Mouse (Mus musculus) granulocyte monocyte progenitor cell, adult 5-6 weeks (primary cell): ENCODE data around the gene Rhod. TPM values are rescaled to one million over a fixed set of nuclear protein-coding genes. Genes with fewer than 3 reads are reported as not detected.
A peak's percentile ranks its signal among the peaks of the same experiment; 100 is the strongest.

ENCODE experiments used
- ATAC-seq: replicated peaks from 2 replicates; pipeline ENCODE4 v1.8.0; 2016; ENCODE audit warnings: mild to moderate bottlenecking, moderate TSS enrichment, inconsistent platforms; ENCODE audit not compliant: poor library complexity, severe bottlenecking
- total RNA-seq, 2 experiments: library from RNA; stranded (forward) in 1 of 2; stranded (reverse) in 1 of 2; fragments of 200-712, 200-1000 nt in 1 of 2; fragments of >200 nt in 1 of 2; fragmentation: Nextera tagmentation in 1 of 2; gene quantifications; 2 replicates each; pipeline ENCODE4 v1.2.3; 2014 to 2017

Gene Rhod
- total RNA-seq, 2 experiments from 2014 or later, result 0.28 TPM; not detected in 1

DNA sequence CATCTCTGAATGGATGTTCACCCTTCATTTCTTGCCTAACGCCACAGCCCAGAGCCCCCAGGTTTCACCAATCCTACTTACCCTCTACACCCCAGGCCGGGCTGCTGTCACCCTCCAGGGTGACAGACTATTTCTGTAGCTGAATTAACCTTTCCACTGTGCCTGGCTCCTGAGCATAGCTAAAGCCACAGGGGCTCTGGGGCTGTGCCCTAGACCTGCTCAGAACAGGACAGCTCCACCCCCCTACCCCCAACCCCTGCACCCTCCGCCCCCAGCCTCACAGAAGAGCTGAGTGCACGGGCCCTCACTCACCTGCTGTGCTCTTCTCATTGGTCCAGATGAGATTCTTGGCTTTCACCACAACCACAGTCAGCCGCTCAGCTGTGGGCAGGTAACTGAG is 12.7 kb upstream of the Rhod start:
- ATAC-seq, result no peak

DNA sequence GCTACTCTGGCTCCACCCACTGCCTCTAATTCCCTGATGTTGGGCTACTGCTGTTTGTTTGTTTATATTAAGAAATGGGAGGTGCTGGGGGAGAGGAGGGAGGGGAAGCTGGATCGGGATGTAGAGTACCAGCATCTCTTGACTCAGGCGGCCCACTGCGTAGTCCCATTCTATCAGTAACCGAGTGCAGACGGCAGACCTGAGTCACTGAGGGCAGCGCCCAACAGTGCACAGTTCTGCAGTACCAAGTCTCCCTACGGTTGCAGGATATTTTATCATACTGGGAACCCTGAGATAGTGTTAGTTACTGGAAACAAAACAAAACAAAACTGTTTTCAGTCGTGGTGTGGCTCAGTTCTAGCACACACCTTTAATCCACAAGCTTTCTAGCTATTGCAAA is 11.9 kb upstream of the Rhod start:
- no peak for ATAC-seq

GRCm38 (mm10) chr19:4450666-4451065 is 11.4 kb upstream of the Rhod start:
- no peak for ATAC-seq

GRCm38 (mm10) chr19:4449230-4449629 is 10.0 kb upstream of the Rhod start:
- no peak for ATAC-seq

DNA sequence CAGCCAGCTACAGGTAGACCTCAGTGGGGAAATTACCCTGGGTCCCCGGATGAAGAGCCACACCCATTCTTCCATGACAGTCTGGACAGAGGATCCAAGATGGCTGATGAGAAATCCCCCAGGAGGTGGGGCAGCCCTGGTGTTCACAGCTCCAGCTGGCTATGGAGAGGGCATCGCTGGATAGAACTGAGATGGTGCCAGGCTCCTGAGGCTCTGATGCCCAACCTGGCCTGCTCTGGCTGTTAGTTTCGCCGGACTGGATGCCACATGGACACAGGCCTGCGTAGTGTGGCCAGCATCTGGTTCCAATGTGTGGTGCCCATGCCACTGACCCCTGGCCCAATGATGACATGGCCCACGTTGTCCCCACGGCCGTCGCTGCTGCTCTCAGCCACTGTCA is 8.2 kb upstream of the Rhod start:
- ATAC-seq, result no peak

GRCm38 (mm10) chr19:4446661-4447420 is 7.6 kb upstream of the Rhod start:
- ATAC-seq, result no peak

- peak; percentile 29; the same call in 1 of the 2 replicates for ATAC-seq
Measured at GRCm38 (mm10) chr19:4442408-4442807, 3.2 kb upstream of the Rhod start.

- no peak for ATAC-seq
Measured at GRCm38 (mm10) chr19:4441621-4442161, 2.5 kb upstream of the Rhod start.

DNA sequence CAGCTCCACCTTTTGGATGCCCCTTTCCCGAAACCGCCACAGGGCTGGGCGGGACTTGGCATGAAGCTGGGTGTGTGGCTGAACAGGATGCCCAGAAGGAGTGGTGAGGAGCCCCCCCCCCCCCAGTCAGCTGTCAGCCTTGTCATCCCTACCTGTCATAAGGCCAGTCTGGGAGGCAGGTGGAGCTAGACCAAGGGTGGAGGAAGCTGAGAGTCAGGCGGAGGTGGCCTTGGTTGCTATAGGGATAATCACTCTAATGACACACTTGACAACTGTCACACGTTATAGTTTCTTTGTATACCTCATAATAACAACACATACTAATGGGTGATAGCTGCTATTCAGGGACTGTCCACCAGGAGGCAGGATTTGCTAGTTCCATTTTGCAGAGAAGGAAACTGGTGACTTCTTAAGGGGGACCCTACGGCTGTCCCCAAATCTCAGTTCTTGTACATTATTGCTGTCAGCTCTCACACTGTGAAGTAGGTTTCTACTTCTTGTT is 1.9 kb upstream of the Rhod start:
- ATAC-seq, result peak; percentile 23; the same call in 1 of the 2 replicates

- no peak for ATAC-seq
Measured at GRCm38 (mm10) chr19:4440222-4440621, 990 bp upstream of the Rhod start.

GRCm38 (mm10) chr19:4438791-4439160 is 456 bp downstream of the Rhod start:
- no peak for ATAC-seq

DNA sequence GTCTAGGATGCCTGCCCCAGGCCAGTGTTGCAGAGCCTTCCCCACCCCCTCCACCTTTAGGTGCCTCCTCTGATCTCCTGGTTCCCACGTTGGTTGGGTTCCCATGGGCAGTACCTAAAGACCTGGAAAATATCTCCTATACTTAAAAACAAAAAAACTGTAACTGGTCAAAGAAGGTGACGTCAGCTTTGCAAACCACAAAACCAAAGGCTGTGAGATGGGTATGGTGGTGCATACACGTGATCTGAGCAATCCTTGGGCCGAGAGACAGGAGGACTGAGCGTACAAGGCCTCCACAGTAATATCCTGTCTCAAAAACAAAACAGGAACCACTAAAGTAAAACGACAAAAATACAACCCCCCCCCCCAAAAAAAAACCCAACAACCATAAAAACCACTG is 1.3 kb downstream of the Rhod start:
- peak; percentile 65 for ATAC-seq

GRCm38 (mm10) chr19:4436254-4436653 is 3.0 kb downstream of the Rhod start:
- no peak for ATAC-seq

DNA sequence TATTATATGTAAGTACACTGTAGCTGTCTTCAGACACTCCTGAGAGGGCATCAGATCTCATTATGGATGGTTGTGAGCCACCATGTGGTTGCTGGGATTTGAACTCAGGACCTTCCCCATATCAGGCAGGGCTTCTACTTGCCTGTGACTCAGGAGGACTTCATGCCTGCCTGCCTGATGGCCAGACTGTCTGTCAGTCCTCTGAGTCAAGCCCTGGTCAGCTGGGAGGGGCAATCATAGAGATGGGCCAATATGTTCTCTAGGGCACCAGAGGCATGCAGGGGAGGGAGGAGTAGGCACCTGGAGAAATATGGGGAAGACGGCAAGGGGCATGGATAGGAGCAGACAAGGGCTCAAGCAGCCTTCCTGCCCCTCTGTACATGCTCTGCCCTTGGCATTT is 4.2 kb downstream of the Rhod start:
- ATAC-seq, result no peak

GRCm38 (mm10) chr19:4433756-4434155 is 5.5 kb downstream of the Rhod start:
- ATAC-seq, result no peak

DNA sequence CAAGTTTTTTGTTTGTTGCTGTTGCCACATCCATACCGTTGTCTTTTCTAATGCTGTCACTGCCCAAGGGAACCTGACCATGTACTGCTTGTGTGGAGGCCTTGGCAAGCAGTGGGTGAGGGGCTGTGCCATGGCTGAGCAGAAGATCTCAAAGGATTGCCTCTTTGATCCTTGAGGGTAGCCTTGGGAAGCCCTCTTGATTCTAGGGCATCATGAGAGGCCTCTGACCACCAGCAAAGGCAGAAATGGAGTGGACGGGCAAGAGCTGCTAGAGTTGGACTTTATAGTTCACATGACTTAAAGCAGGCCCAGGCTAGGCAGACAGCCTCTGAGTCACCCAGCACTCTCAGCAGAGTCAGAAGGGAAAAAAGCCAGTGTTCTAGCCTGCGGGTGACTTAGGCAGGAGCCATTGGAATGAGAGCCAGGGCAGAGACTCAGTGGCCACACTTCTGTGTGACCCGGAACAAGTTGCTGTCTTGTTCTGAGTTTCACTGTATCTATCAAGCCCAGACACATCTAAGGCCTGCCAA is 9.1 kb downstream of the Rhod start:
- ATAC-seq, result no peak

DNA sequence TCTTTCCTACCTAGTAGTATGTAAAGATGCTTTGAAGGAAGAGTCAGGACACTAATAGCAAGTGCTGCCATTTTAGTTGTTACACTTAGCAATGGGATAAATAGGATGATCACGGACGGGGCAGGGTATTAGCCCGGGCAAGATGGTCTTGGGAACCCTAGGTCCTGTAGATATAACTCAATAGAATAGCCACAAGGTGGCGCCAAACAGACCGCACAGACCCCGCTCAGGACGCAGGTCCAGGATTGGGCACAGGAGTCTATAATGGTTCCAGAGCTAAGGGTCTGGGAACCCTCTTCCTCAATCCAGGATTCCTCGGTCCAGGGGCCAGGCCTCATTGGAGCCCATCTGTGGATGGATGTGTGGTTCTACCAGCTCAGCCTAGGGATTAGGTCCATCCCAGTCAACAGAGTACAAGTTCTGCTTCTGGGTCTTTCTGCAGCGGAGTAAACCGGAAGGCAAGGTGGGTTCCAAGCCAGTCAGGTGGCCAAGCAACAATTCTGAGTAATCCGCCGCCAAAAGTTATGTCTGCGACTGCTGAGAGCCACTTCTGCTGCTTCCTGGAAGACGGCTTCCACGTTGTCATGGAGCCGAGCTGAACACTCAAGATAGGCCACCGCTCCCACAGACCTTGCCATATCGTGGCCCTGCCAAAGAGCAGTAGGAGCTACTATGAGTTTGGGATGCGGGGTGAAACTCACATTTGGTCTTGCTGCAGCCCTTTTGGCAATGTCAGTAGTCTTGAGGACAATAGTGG is 13.4 kb downstream of the Rhod start:
- ATAC-seq, result peak; percentile 76

DNA sequence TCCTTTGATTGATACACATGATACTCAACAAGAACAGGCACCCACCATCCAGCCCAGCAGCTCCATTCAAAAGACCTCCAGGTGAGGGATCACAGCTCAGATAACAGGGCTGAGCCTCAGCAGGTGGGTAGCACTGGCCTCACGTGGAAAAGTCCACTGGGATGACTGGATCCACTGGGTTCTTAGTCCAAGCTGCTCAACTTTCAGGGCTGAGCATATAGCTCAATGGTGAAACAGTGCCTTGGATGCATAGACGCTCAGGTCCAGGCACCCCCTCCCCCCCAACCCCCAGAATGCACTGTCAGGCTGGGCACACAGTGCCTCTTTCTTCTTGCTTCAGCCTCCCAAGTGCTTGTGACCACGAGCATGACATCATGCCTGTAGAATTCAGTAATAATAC is 16.2 kb downstream of the Rhod start:
- no peak for ATAC-seq

DNA sequence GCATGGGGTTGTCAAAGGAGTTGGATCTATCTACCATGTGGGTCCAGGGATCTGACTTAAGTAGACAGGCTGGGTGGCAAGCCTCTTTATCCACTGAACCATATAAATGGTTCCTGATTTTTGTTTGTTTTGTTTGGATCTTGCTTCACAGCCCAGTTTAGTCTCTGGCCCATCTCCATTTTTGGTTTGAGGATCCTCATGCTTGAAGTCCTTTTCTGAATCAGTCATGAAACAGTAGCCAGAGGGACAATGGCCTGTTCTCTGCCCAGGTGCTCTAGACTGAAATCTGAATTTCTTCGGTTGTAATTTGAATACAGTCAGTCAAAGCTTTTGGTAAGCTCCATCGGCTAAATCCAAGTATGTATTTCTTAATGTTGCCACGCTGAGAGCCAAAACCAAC is 16.7 kb downstream of the Rhod start:
- no peak for ATAC-seq

GRCm38 (mm10) chr19:4420153-4420910 is 18.9 kb downstream of the Rhod start:
- no peak; the same call in 1 of the 2 replicates for ATAC-seq
